Mouse (Mus musculus) lung, postnatal 0 days (tissue): Measurements from ENCODE around the gene Mamstr.
"Not testable (repeated sequence)": the region's sequence is repeated elsewhere in the genome, so short reads cannot be mapped to it uniquely, and the experiment has no call there.

Experiments
- CTCF ChIP-seq: IDR thresholded peaks from 2 replicates; pipeline ENCODE4 v1.5.1; 2016; ENCODE audit warnings: antibody characterized with exemption, mild to moderate bottlenecking
- EP300 ChIP-seq: IDR thresholded peaks from 2 replicates; pipeline ENCODE4 v1.6.1; 2016; ENCODE audit warnings: antibody characterized with exemption, mild to moderate bottlenecking, control low read depth

GRCm38 (mm10) chr7:45661702-45662101 lies 21.9 kb downstream of the Mamstr start:
- not testable (repeated sequence) for TF ChIP-seq CTCF, EP300
